Mouse (Mus musculus): ENCODE measurements around the gene Selenbp1. TPM values are rescaled to one million over a fixed set of nuclear protein-coding genes. Genes with fewer than 3 reads are reported as not detected.
A peak's percentile ranks its signal among the peaks of the same experiment; 100 is the strongest.

Gene Selenbp1
- polyA plus RNA-seq, 1 experiment from 2014 or later = 129 TPM

DNA sequence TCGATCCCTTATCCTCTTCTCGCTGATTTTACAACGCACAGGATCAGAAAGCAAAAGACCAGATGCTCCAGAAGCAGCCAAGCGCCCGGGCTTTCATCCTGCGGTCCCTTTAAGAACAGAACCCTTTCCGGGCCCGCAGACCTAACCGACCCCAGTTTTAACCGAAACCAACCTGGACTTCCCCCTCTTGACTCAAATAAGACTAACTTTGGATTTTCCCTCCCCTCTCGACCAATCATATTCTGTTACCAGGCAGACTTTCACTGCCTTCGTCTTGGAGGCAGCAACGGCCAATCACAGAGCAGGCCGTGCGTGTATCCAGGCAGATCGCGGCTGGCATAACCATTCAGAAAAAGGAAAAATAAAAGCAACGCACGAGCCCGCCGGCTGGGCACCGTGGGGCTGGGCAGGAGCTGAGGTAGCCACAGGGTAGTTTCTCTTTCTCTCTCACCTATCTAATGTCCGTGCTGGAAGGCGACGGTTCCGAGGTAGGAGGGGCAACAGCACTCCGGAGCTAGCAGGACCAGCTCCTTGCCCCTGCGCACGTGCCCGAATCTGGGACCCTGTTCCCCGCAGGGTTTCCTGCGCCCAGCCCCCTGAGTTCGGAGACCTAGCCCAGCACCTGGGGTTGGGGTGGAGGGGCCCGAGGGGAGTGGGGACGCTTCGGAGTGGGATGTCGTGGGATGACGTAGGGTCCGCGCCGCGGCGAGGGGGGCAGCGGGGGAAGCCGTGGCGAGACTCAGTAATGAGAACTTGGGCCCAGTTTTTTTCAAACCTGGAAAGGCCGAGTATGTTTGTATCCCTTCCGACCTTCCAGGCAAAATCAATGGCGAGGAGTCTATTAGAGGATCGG is 21.1 kb downstream of the Selenbp1 start, which contains the start of gene Rfx5:
Rfx5 (plus strand) TSS at position 312 of the 853 bp plus-strand sequence.
- Histone ChIP-seq H3K27ac (ENCODE audit: low read depth) (peak within 1 kb of the TSS; percentile 87), H3K9ac (replicated peaks) (peak within 1 kb of the TSS; percentile 92), H3K4me2 (ENCODE audit: low read depth, low read length) (peak within 1 kb of the TSS; percentile 96), H3K9me3 (ENCODE audit: low read length) (no peaks in the 10 kb centered on the region), H3K27me3 (ENCODE audit: insufficient read depth, low read length) (no peaks in the 10 kb centered on the region), H3K36me3 (replicated peaks; ENCODE audit: insufficient read depth, low read length) (peaks cover 30% of the 10 kb centered on the region), H3K4me1 (ENCODE audit: insufficient read depth) (peaks cover 16% of the 10 kb centered on the region), H3K4me3 (ENCODE audit: low read depth, low read length) (peak within 1 kb of the TSS; percentile 87)
- under 1% methylated on average over 50 of the region's 50 CpGs for WGBS (ENCODE audit: insufficient replicate concordance)
- TF ChIP-seq CTCF (IDR thresholded peaks at IDR 0.05; ENCODE audit: low read depth) = no peak
- no peak for TF ChIP-seq EP300 (IDR thresholded peaks at IDR 0.05; ENCODE audit: low read depth)
- peak; percentile 90 for DNase-seq
- ATAC-seq = peak; percentile 97

DNA sequence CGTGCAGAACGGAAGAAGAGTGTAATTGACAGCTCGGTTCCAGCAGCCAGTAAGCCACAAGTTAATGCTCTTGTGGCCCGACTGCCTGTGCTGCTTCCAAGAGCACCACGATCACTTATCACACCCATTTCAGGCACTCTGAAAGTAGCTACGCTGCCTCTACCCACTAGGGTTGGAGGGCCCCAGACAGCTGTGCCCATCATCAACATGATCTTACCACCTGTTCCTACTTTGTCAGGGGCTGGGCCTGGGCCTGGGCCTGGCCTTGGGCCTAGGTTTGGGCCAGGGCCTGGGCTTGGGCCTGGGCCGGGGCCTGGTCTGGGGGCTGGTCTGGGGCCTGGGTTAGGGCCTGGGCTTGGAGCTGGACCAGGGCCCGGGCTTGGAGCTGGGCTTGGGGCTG is 25.4 kb downstream of the Selenbp1 start:
- Histone ChIP-seq H3K4me1 (ENCODE audit: insufficient read depth) (peaks cover 5% of the 10 kb centered on the region), H3K4me3 (ENCODE audit: low read depth, low read length) (no peak overlapping the region), H3K36me3 (replicated peaks; ENCODE audit: insufficient read depth, low read length) (peaks cover 30% of the 10 kb centered on the region), H3K4me2 (ENCODE audit: low read depth, low read length) (no peak overlapping the region), H3K9ac (replicated peaks) (no peak overlapping the region), H3K27me3 (ENCODE audit: insufficient read depth, low read length) (no peaks in the 10 kb centered on the region), H3K27ac (ENCODE audit: low read depth) (no peak overlapping the region), H3K9me3 (ENCODE audit: low read length) (no peaks in the 10 kb centered on the region)
- WGBS (ENCODE audit: insufficient replicate concordance) = 73% methylated on average over 8 of the region's 8 CpGs
- ATAC-seq (no peak), DNase-seq (no peak)
- TF ChIP-seq CTCF (IDR thresholded peaks at IDR 0.05; ENCODE audit: low read depth) (no peak), EP300 (IDR thresholded peaks at IDR 0.05; ENCODE audit: low read depth) (no peak)

DNA sequence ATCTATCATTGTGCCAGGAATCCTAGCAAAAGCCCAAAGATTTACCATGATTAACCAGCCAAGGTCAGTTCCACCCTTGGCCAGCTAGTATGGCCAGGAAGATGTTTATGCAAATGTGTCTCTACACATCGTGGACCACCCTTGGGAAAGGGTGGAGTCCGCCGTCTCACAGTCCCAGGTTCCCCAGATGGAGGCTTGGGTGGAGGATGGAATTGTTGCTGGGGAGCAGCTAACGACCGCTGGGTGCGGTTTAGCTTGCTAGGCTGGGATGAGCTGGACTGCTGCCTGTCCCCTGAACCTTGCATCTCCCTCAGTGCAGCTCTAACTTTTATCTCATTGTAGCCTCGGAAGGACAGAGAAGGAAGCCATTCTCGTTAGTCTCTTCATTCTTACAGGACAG is 27.0 kb downstream of the Selenbp1 start:
- no peak overlapping the region for H3K4me3 ChIP-seq (ENCODE audit: low read depth, low read length)
- no peak overlapping the region for H3K4me2 ChIP-seq (ENCODE audit: low read depth, low read length)
- DNase-seq (no peak), ATAC-seq (no peak)
- H3K36me3 ChIP-seq (replicated peaks; ENCODE audit: insufficient read depth, low read length) = peaks cover 30% of the 10 kb centered on the region
- peaks cover under 1% of the 10 kb centered on the region; the same call in 1 of the 2 replicates for H3K4me1 ChIP-seq (ENCODE audit: insufficient read depth)
- no peaks in the 10 kb centered on the region for H3K9me3 ChIP-seq (ENCODE audit: low read length)
- H3K27me3 ChIP-seq (ENCODE audit: insufficient read depth, low read length) = no peaks in the 10 kb centered on the region
- H3K27ac ChIP-seq (ENCODE audit: low read depth) = no peak overlapping the region
- 60% methylated on average over 8 of the region's 8 CpGs for WGBS (ENCODE audit: insufficient replicate concordance)
- H3K9ac ChIP-seq (replicated peaks) = no peak overlapping the region
- no peak for TF ChIP-seq EP300 (IDR thresholded peaks at IDR 0.05; ENCODE audit: low read depth)
- TF ChIP-seq CTCF (IDR thresholded peaks at IDR 0.05; ENCODE audit: low read depth) = no peak

DNA sequence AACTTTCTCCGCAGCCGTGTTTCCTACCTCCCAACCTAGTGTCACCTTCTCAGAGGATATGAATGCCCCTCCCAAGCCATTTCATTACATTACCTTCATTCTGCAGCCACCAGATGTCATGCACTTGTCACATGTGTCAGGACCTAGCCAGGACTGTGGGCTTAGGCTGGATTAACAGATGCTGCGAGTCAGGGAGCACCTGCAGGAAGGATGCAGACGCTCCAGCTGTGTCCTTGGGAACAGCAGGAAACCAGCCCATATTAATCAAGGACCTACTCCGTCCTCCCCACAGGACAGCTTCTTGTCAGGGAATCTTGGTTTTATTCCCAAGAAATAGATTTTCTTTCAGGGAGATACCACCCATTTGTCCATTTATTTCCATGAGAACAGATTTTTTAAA is 27.5 kb downstream of the Selenbp1 start:
- H3K9me3 ChIP-seq (ENCODE audit: low read length) = no peaks in the 10 kb centered on the region

DNA sequence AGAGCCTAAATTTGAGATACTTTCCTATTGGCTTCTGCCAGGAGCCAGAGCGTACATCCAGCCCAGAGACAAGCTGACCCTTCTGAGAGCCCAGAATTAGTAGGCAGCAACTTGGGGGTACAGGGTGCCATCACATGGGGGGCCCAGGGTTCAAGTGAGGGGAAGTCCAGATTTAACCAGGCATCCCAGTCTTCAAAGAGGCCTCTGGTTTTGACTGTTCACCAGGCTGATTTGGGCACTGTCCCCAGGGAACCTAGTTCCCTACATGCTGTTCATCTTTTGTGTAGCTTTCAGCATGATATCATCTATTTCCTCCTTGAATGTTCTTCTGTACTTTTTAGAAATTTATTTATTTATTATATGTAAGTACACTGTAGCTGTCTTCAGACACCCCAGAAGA is 32.1 kb downstream of the Selenbp1 start:
- Histone ChIP-seq H3K4me2 (ENCODE audit: low read depth, low read length) (no peak overlapping the region), H3K4me3 (ENCODE audit: low read depth, low read length) (no peak overlapping the region), H3K9ac (replicated peaks) (no peak overlapping the region), H3K27ac (ENCODE audit: low read depth) (no peak overlapping the region), H3K9me3 (ENCODE audit: low read length) (no peaks in the 10 kb centered on the region), H3K36me3 (replicated peaks; ENCODE audit: insufficient read depth, low read length) (no peaks in the 10 kb centered on the region), H3K27me3 (ENCODE audit: insufficient read depth, low read length) (no peaks in the 10 kb centered on the region), H3K4me1 (ENCODE audit: insufficient read depth) (no peaks in the 10 kb centered on the region)
- WGBS (ENCODE audit: insufficient replicate concordance) = 83% methylated on average over 1 of the region's 1 CpGs
- DNase-seq (no peak), ATAC-seq (no peak)
- no peak for TF ChIP-seq EP300 (IDR thresholded peaks at IDR 0.05; ENCODE audit: low read depth)
- no peak for TF ChIP-seq CTCF (IDR thresholded peaks at IDR 0.05; ENCODE audit: low read depth)

More for the DNA sequence above, 27.5 kb downstream of the Selenbp1 start:
- no peak overlapping the region for H3K9ac ChIP-seq (replicated peaks)
- no peak overlapping the region for H3K4me2 ChIP-seq (ENCODE audit: low read depth, low read length)
- WGBS (ENCODE audit: insufficient replicate concordance) = 66% methylated on average over 5 of the region's 5 CpGs
- no peak overlapping the region for H3K4me3 ChIP-seq (ENCODE audit: low read depth, low read length)
- no peaks in the 10 kb centered on the region for H3K4me1 ChIP-seq (ENCODE audit: insufficient read depth)
- TF ChIP-seq EP300 (IDR thresholded peaks at IDR 0.05; ENCODE audit: low read depth) (no peak), CTCF (IDR thresholded peaks at IDR 0.05; ENCODE audit: low read depth) (no peak)
- no peak for DNase-seq
- no peaks in the 10 kb centered on the region for H3K27me3 ChIP-seq (ENCODE audit: insufficient read depth, low read length)
- ATAC-seq = no peak
- no peak overlapping the region for H3K27ac ChIP-seq (ENCODE audit: low read depth)
- peaks cover 30% of the 10 kb centered on the region for H3K36me3 ChIP-seq (replicated peaks; ENCODE audit: insufficient read depth, low read length)

DNA sequence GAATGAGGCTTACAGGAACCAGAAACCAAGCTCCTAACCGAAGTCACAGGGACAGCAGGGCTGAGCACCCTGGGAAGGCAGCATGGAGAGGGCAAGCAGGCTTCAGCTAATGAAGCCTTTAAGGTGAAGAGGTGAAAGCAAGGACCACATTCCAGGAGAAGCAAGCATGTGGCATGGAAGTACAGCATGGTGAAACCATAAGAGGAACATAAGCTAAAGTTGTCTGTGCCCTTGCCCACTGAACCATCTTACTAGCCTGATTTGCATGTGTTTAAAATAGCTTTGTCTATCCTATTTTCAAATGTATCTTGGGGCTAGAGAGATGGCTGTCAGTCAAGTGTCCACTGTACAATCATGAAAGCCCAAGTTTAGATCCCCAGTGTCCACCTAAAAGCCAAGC is 33.0 kb downstream of the Selenbp1 start:
- TF ChIP-seq EP300 (IDR thresholded peaks at IDR 0.05; ENCODE audit: low read depth) (no peak), CTCF (IDR thresholded peaks at IDR 0.05; ENCODE audit: low read depth) (no peak)
- ATAC-seq (no peak), DNase-seq (no peak)
- Histone ChIP-seq H3K4me2 (ENCODE audit: low read depth, low read length) (no peak overlapping the region), H3K27ac (ENCODE audit: low read depth) (no peak overlapping the region), H3K4me3 (ENCODE audit: low read depth, low read length) (no peak overlapping the region), H3K4me1 (ENCODE audit: insufficient read depth) (no peaks in the 10 kb centered on the region), H3K27me3 (ENCODE audit: insufficient read depth, low read length) (no peaks in the 10 kb centered on the region), H3K36me3 (replicated peaks; ENCODE audit: insufficient read depth, low read length) (no peaks in the 10 kb centered on the region), H3K9ac (replicated peaks) (no peak overlapping the region), H3K9me3 (ENCODE audit: low read length) (no peaks in the 10 kb centered on the region)
- 45% methylated on average over 1 of the region's 1 CpGs for WGBS (ENCODE audit: insufficient replicate concordance)

All from liver, postnatal 0 days (tissue).